Mouse (Mus musculus): ENCODE data around the gene Sacs. TPM values are rescaled to one million over a fixed set of nuclear protein-coding genes. Genes with fewer than 3 reads are reported as not detected.

Gene Sacs
- polyA plus RNA-seq (2012): 0.02 TPM in 2 replicates

DNA sequence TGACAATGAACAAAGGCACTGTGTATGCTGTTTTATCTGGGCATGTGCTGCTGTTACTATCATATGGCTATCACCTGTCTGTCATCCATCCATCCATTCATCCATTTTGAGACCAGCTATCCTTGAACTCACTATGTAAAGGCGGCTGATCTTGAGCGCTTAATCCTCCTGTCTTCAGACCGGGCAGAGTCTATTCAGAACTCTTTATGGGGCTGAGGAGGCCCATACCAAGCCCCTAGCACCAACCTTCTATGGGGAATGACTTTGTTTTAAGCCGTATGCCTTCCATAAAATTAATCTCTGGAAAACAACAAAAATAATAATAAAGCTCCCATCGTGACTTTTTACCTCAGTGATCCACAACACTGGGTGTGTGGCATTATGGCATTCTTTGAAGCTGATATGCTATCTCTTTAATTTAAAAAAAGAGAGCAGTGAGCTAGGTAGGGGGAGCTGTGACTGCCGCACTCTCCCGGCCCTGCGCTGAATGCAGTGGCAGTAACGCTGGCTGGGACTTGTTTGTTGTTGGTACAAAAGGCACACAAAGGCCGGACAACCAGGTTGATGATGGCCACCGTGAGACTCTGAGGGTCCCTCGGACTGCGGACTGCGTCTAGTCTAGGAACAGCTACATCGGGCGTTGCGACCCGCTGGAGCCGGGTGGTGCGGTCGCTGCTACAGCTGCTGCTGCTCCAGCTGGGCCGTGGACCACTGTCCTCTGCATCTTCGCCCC lies at the start of gene Sacs:
TSS of gene Sacs (plus strand) at position 464 of the 733 bp plus-strand sequence.
- TF ChIP-seq TAL1 (IDR thresholded peaks at IDR 0.05; ENCODE audit: low read length) (no peak), GATA1 (IDR thresholded peaks at IDR 0.05; ENCODE audit: low read length) (no peak)
- Histone ChIP-seq H3K4me1 (ENCODE audit: control insufficient read depth) (no peaks in the 10 kb centered on the region), H3K9me3 (ENCODE audit: control insufficient read depth, low read length) (no peaks in the 10 kb centered on the region), H3K36me3 (ENCODE audit: control insufficient read depth) (no peaks in the 10 kb centered on the region), H3K4me3 (replicated peaks) (peak within 1 kb of the TSS; percentile 29), H3K27me3 (ENCODE audit: control insufficient read depth) (peaks cover 24% of the 10 kb centered on the region)

DNA sequence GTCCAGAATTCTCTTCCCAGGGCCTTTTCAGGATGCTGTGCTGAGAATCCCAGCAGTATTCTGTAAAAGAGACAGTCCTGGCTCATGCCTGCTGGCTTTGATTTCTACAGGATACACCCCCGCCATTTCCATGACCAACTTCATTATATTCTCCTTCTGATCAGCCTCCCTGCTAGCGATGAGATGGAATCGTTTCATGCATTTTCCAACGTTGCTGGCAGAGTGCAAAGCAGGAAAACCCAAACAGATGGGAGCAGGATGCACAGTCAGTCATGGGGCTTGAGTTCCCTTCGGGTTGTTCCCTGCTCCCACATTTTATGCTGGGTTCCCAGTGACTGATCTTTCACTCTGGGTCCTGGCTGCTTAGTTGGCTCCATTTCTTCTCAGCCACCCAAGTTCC lies 47.3 kb upstream of the Sacs start:
- H3K4me3 ChIP-seq (replicated peaks): no peak overlapping the region
- no peaks in the 10 kb centered on the region for H3K4me1 ChIP-seq (ENCODE audit: control insufficient read depth)
- TF ChIP-seq TAL1 (IDR thresholded peaks at IDR 0.05; ENCODE audit: low read length) (no peak), GATA1 (IDR thresholded peaks at IDR 0.05; ENCODE audit: low read length) (no peak)
- H3K36me3 ChIP-seq (ENCODE audit: control insufficient read depth): no peaks in the 10 kb centered on the region
- H3K9me3 ChIP-seq (ENCODE audit: control insufficient read depth, low read length): no peaks in the 10 kb centered on the region
- H3K27me3 ChIP-seq (ENCODE audit: control insufficient read depth): no peaks in the 10 kb centered on the region

DNA sequence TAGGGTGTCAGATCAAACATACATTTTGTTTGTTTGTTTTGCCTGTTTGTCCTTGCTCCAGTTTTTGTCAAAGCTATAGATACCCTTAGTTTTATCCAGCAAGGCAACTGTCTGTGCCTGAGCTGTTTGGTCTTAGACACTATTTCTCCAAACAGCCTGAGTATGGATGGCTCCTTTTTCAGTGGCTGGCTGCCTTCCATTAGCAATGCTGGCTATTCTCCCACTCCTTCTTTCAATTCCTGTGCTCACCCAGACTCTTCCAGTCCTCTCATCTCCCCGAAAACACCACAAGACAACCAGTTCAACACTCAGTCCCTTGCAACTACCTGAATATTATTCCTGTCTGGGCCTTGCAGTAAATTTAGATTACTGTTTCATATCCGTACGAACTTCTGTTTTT lies 46.2 kb upstream of the Sacs start:
- Histone ChIP-seq H3K36me3 (ENCODE audit: control insufficient read depth) (no peaks in the 10 kb centered on the region), H3K9me3 (ENCODE audit: control insufficient read depth, low read length) (no peaks in the 10 kb centered on the region), H3K27me3 (ENCODE audit: control insufficient read depth) (no peaks in the 10 kb centered on the region), H3K4me1 (ENCODE audit: control insufficient read depth) (no peaks in the 10 kb centered on the region), H3K4me3 (replicated peaks) (no peak overlapping the region)
- TF ChIP-seq TAL1 (IDR thresholded peaks at IDR 0.05; ENCODE audit: low read length) (no peak), GATA1 (IDR thresholded peaks at IDR 0.05; ENCODE audit: low read length) (no peak)

DNA sequence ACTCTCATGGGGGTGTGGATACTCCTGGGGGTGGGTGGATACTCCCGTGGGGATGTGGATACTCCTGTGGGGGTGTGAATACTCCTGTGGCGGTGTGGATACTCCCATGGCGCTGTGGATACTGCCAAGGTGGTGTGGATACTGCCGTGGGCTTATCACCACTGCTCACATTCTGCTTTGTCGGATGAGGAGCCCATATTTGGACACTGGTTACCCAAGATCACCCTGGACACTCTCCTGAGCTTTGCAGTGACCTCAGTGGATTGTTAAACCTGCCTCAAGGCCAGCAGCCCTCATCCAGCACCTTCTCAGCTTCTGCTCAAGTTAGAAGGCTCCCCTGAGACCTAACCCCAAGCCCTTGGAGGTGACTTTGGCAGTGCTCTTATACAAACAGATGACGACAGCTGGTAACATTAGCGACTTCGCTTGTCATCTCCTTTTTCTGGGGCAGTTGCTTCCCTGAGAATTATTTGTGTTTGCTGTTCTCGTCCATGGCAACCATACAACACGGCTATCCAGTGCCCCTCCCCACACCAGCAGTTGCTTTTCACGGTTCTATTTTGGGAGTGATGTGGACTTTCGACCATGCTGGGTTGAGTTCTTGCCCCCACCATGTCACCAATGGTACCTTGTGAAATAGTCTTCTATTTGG lies 40.2 kb upstream of the Sacs start:
- Histone ChIP-seq H3K9me3 (ENCODE audit: control insufficient read depth, low read length) (peaks cover 8% of the 10 kb centered on the region), H3K36me3 (ENCODE audit: control insufficient read depth) (no peaks in the 10 kb centered on the region), H3K4me3 (replicated peaks) (no peak overlapping the region), H3K4me1 (ENCODE audit: control insufficient read depth) (no peaks in the 10 kb centered on the region), H3K27me3 (ENCODE audit: control insufficient read depth) (no peaks in the 10 kb centered on the region)
- no peak for TF ChIP-seq TAL1 (IDR thresholded peaks at IDR 0.05; ENCODE audit: low read length)
- TF ChIP-seq GATA1 (IDR thresholded peaks at IDR 0.05; ENCODE audit: low read length): no peak

DNA sequence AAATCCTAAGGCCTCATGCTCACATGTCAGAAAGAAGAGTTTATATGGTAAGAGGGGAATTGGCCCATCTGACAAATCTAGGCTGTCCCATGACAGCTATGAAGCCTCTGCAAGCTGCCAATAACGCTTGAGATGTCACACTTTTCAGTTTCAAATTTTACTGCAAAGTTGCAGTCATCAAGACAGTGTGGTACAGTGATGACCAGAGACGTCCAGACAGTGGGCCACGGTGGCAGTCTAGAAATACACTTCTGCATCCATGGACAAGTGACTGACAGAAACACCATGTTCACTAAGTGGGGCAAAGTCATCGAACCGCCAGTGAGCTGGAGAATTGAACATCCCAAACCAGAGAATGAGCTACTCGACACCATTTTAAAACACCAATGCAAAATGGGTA lies 37.5 kb upstream of the Sacs start:
- Histone ChIP-seq H3K4me1 (ENCODE audit: control insufficient read depth) (no peaks in the 10 kb centered on the region), H3K9me3 (ENCODE audit: control insufficient read depth, low read length) (peaks cover 8% of the 10 kb centered on the region), H3K27me3 (ENCODE audit: control insufficient read depth) (no peaks in the 10 kb centered on the region), H3K4me3 (replicated peaks) (no peak overlapping the region), H3K36me3 (ENCODE audit: control insufficient read depth) (no peaks in the 10 kb centered on the region)
- no peak for TF ChIP-seq TAL1 (IDR thresholded peaks at IDR 0.05; ENCODE audit: low read length)

DNA sequence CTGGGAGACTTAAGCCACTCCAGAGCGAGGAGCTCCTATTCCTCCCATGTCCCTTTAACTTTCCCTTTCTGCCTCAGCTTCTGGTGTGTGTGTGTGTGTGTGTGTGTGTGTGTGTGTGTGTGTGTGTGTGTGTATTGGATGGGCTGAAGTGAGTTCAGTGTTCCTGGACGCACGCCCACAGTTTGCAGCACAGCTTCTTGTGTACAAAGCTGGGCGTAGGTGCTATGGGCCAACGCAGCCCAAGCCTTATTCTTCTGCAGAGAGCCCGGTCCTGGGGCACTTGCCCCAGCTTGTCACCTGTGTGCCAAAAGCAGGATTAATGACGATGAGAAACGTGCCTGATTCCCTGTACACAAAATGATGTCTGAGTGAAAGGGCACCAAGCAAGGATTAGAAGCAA lies 31.9 kb upstream of the Sacs start:
- no peak overlapping the region for H3K4me3 ChIP-seq (replicated peaks)
- no peaks in the 10 kb centered on the region for H3K36me3 ChIP-seq (ENCODE audit: control insufficient read depth)
- no peaks in the 10 kb centered on the region for H3K27me3 ChIP-seq (ENCODE audit: control insufficient read depth)
- no peaks in the 10 kb centered on the region for H3K4me1 ChIP-seq (ENCODE audit: control insufficient read depth)
- TF ChIP-seq GATA1 (IDR thresholded peaks at IDR 0.05; ENCODE audit: low read length) (no peak), TAL1 (IDR thresholded peaks at IDR 0.05; ENCODE audit: low read length) (no peak)
- no peaks in the 10 kb centered on the region; the same call in 1 of the 2 replicates for H3K9me3 ChIP-seq (ENCODE audit: control insufficient read depth, low read length)

DNA sequence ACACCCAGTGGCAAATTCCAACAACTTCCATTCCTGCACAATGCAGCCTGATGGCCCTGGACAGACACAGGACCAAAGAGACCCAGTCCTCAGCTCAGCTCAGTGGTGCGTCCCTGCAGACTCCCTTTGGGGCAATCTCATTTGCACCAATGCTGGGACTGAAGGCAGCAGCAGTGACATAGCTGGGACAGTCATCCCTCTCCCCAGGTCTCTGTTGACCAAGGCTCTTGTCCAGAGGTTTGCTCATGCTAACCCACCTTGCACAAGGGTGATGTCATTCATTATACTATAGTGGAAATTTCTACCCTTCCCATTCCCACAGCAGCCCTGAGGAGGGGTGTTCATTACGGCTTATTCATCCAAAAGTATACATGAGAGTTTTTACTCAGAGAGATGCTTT lies 29.6 kb upstream of the Sacs start:
- H3K4me1 ChIP-seq (ENCODE audit: control insufficient read depth): no peaks in the 10 kb centered on the region
- H3K4me3 ChIP-seq (replicated peaks): no peak overlapping the region
- no peaks in the 10 kb centered on the region for H3K36me3 ChIP-seq (ENCODE audit: control insufficient read depth)
- no peaks in the 10 kb centered on the region; the same call in 1 of the 2 replicates for H3K9me3 ChIP-seq (ENCODE audit: control insufficient read depth, low read length)
- no peaks in the 10 kb centered on the region for H3K27me3 ChIP-seq (ENCODE audit: control insufficient read depth)
- TF ChIP-seq GATA1 (IDR thresholded peaks at IDR 0.05; ENCODE audit: low read length) (no peak), TAL1 (IDR thresholded peaks at IDR 0.05; ENCODE audit: low read length) (no peak)

DNA sequence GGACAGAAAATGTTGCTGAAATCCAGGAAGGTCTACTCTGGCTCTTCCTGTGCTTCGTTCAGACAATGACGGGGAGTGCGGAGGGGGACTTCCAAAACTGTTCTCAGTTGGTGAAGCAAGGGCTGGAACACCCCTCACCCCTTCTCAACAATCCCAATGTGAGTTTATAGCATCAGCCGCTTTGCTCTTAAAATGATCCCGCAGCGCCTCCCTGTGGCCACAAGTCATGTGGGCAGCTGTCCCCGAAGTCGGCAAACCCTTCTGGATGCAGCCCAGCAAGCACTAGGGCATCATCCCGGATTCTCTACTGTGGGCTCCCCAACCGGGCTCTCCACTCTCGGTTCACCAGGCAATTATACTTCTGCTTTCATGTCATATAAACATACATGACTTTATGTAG lies 25.9 kb upstream of the Sacs start:
- Histone ChIP-seq H3K27me3 (ENCODE audit: control insufficient read depth) (no peaks in the 10 kb centered on the region), H3K4me1 (ENCODE audit: control insufficient read depth) (no peaks in the 10 kb centered on the region)
- TF ChIP-seq TAL1 (IDR thresholded peaks at IDR 0.05; ENCODE audit: low read length) (no peak), GATA1 (IDR thresholded peaks at IDR 0.05; ENCODE audit: low read length) (no peak)

DNA sequence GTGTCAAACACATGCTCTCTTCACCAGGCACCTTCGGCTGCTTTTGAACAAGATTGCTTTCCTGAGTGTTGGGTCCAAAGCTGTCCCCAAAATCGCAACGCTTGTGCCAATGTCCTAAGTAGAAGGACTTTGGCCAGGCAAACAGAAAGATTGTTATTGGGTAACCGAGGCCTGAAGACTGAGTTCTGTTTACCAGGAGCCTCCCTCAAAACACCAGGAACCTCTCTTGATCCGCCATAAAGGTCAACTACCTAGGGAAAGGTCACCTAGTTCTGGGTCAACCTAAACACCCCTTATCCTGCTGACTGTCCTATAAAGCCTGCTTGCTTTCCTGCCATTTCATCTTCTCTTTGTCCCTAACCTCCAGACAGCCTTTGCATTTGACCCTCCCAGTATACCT lies 13.5 kb upstream of the Sacs start:
- Histone ChIP-seq H3K27me3 (ENCODE audit: control insufficient read depth) (no peaks in the 10 kb centered on the region), H3K4me1 (ENCODE audit: control insufficient read depth) (no peaks in the 10 kb centered on the region), H3K9me3 (ENCODE audit: control insufficient read depth, low read length) (peaks cover 6% of the 10 kb centered on the region; the same call in 1 of the 2 replicates), H3K4me3 (replicated peaks) (no peak overlapping the region), H3K36me3 (ENCODE audit: control insufficient read depth) (no peaks in the 10 kb centered on the region)
- TF ChIP-seq TAL1 (IDR thresholded peaks at IDR 0.05; ENCODE audit: low read length) (no peak), GATA1 (IDR thresholded peaks at IDR 0.05; ENCODE audit: low read length) (no peak)

More for the DNA sequence above, 25.9 kb upstream of the Sacs start:
- H3K9me3 ChIP-seq (ENCODE audit: control insufficient read depth, low read length): no peaks in the 10 kb centered on the region
- no peak overlapping the region for H3K4me3 ChIP-seq (replicated peaks)
- H3K36me3 ChIP-seq (ENCODE audit: control insufficient read depth): no peaks in the 10 kb centered on the region
